Mouse (Mus musculus) limb, embryonic 14.5 days (tissue): ENCODE results near the gene Llcfc1. TPM values are rescaled to one million over a fixed set of nuclear protein-coding genes. Genes with fewer than 3 reads are reported as not detected.

Source experiments
- ATAC-seq: fragments of 200-750 bp; cut with Nextera tagmentation; 2 replicates; pipeline ENCODE4 v1.8.0; 2017; ENCODE audit warnings: low read depth, moderate number of reproducible peaks, moderate TSS enrichment; ENCODE audit not compliant: low FRiP score
- DNase-seq: peaks from one replicate; pipeline ENCODE4 v3.0.0-alpha.2; 2015; ENCODE audit warnings: low spot score
- H3K27ac ChIP-seq: fragments of 300-500 bp; sonication (generic); replicated peaks from 2 replicates; pipeline ENCODE4 v1.5.1; 2014; ENCODE audit warnings: low read depth, mild to moderate bottlenecking, low read length, moderate library complexity, mixed read lengths
- H3K27me3 ChIP-seq: fragments of 300-500 bp; sonication (generic); 2 replicates; pipeline ENCODE4 v1.6.1; 2014; ENCODE audit warnings: low read length, mixed read lengths; ENCODE audit not compliant: control insufficient read depth, insufficient read depth
- H3K36me3 ChIP-seq: fragments of 300-500 bp; sonication (generic); 2 replicates; pipeline ENCODE4 v1.6.1; 2014; ENCODE audit warnings: mild to moderate bottlenecking, low read length, moderate library complexity, mixed read lengths; ENCODE audit not compliant: control insufficient read depth, insufficient read depth
- H3K4me1 ChIP-seq: fragments of 300-500 bp; sonication (generic); 2 replicates; pipeline ENCODE4 v1.6.1; 2014; ENCODE audit warnings: antibody characterized with exemption, low read length, mixed read lengths; ENCODE audit not compliant: control insufficient read depth, insufficient read depth
- H3K4me2 ChIP-seq: fragments of 300-500 bp; sonication (generic); replicated peaks from 2 replicates; pipeline ENCODE4 v1.6.1; 2014; ENCODE audit warnings: low read depth, mild to moderate bottlenecking, low read length, moderate library complexity; ENCODE audit not compliant: severe bottlenecking
- H3K4me3 ChIP-seq: fragments of 300-500 bp; sonication (generic); replicated peaks from 2 replicates; pipeline ENCODE4 v1.5.1; 2014; ENCODE audit warnings: low read length
- H3K9ac ChIP-seq: fragments of 300-500 bp; sonication (generic); 2 replicates; pipeline ENCODE4 v1.6.1; 2014; ENCODE audit warnings: mild to moderate bottlenecking, low read depth, low read length, moderate library complexity; ENCODE audit not compliant: severe bottlenecking
- H3K9me3 ChIP-seq: fragments of 300-500 bp; sonication (generic); 2 replicates; pipeline ENCODE4 v1.6.1; 2016; ENCODE audit warnings: low read length; ENCODE audit not compliant: control insufficient read depth
- POLR2A ChIP-seq: fragments of 200-500 bp; IDR thresholded peaks from 2 replicates; pipeline ENCODE4 v1.8.0; 2012; ENCODE audit warnings: inconsistent platforms, mild to moderate bottlenecking, moderate library complexity, borderline replicate concordance; ENCODE audit not compliant: insufficient read depth, insufficient read length; ENCODE audit errors: extremely low read depth
- WGBS: fragments of 180-500 bp; shearing (Covaris S2); extraction: QIAGEN DNeasy Blood & Tissue Kit; methylation state at CpG from one replicate; pipeline ENCODE4 v1.1.7; 2014; 5-methylcytosine and 5-hydroxymethylcytosine counted together
- polyA plus RNA-seq, 2 experiments: library from polyadenylated mRNA; depleted of rRNA in 1 of 2; stranded (reverse) in 1 of 2; unstranded in 1 of 2; fragments of >200 nt; fragmentation: Nextera tagmentation in 1 of 2; extraction: Ambion mirVana in 1 of 2; gene quantifications; 2 replicates each; pipeline versions ENCODE4 v1.2.1 to v1.2.3; 2012 to 2014

Gene Llcfc1
- polyA plus RNA-seq, 2 experiments, result not detected

GRCm38 (mm10) chr6:41701245-41701644, 17.0 kb downstream of the Llcfc1 start:
- Histone ChIP-seq H3K4me2 (no peak overlapping the region), H3K4me1 (no peaks in the 10 kb centered on the region), H3K4me3 (no peak overlapping the region), H3K9me3 (no peaks in the 10 kb centered on the region), H3K27ac (no peak overlapping the region), H3K36me3 (no peaks in the 10 kb centered on the region), H3K9ac (no peak overlapping the region), H3K27me3 (no peaks in the 10 kb centered on the region)
- ATAC-seq (no peak), DNase-seq (no peak)
- WGBS, result 82% methylated on average over 1 of the region's 1 CpGs
- no peak for TF ChIP-seq POLR2A

- H3K36me3 ChIP-seq, result no peaks in the 10 kb centered on the region
- no peaks in the 10 kb centered on the region for H3K9me3 ChIP-seq
- 66% methylated on average over 2 of the region's 2 CpGs for WGBS
- TF ChIP-seq POLR2A, result no peak
- ATAC-seq (no peak), DNase-seq (no peak)
- H3K4me3 ChIP-seq, result no peak overlapping the region
- H3K4me1 ChIP-seq, result no peaks in the 10 kb centered on the region
- no peak overlapping the region for H3K9ac ChIP-seq
- no peak overlapping the region for H3K27ac ChIP-seq
- no peaks in the 10 kb centered on the region for H3K27me3 ChIP-seq
- H3K4me2 ChIP-seq, result no peak overlapping the region
Observed at GRCm38 (mm10) chr6:41702928-41703327, 18.7 kb downstream of the Llcfc1 start.

GRCm38 (mm10) chr6:41704123-41704522, 19.9 kb downstream of the Llcfc1 start, which contains the start of gene Kel:
TSS of gene Kel (minus strand) at chr6:41704339.
- 34% methylated on average over 1 of the region's 1 CpGs for WGBS
- H3K4me3 ChIP-seq, result no peak within 1 kb of the TSS
- H3K9me3 ChIP-seq, result no peaks in the 10 kb centered on the region
- no peak within 1 kb of the TSS for H3K4me2 ChIP-seq
- no peaks in the 10 kb centered on the region for H3K27me3 ChIP-seq
- TF ChIP-seq POLR2A, result no peak
- H3K9ac ChIP-seq, result no peak within 1 kb of the TSS
- ATAC-seq (no peak), DNase-seq (no peak)
- no peaks in the 10 kb centered on the region for H3K4me1 ChIP-seq
- H3K36me3 ChIP-seq, result no peaks in the 10 kb centered on the region
- H3K27ac ChIP-seq, result no peak within 1 kb of the TSS

GRCm38 (mm10) chr6:41706275-41706674, 22.0 kb downstream of the Llcfc1 start:
- Histone ChIP-seq H3K9me3 (no peaks in the 10 kb centered on the region), H3K36me3 (no peaks in the 10 kb centered on the region), H3K27me3 (no peaks in the 10 kb centered on the region), H3K4me1 (no peaks in the 10 kb centered on the region), H3K4me2 (no peak overlapping the region), H3K4me3 (no peak overlapping the region), H3K27ac (no peak overlapping the region), H3K9ac (no peak overlapping the region)
- ATAC-seq (no peak), DNase-seq (no peak)
- no peak for TF ChIP-seq POLR2A
- 89% methylated on average over 7 of the region's 7 CpGs for WGBS

GRCm38 (mm10) chr6:41710281-41710680, 26.1 kb downstream of the Llcfc1 start:
- no peak overlapping the region for H3K4me3 ChIP-seq
- 95% methylated on average over 1 of the region's 1 CpGs for WGBS
- no peak for ATAC-seq

GRCm38 (mm10) chr6:41721430-41721829, 37.2 kb downstream of the Llcfc1 start:
- Histone ChIP-seq H3K27me3 (no peaks in the 10 kb centered on the region), H3K4me3 (no peak overlapping the region), H3K27ac (no peak overlapping the region), H3K4me1 (no peaks in the 10 kb centered on the region), H3K9ac (no peak overlapping the region), H3K36me3 (no peaks in the 10 kb centered on the region), H3K4me2 (no peak overlapping the region), H3K9me3 (no peaks in the 10 kb centered on the region)
- DNase-seq (no peak), ATAC-seq (no peak)
- WGBS, result 82% methylated on average over 2 of the region's 2 CpGs
- no peak for TF ChIP-seq POLR2A

More at GRCm38 (mm10) chr6:41710281-41710680, 26.1 kb downstream of the Llcfc1 start:
- no peak overlapping the region for H3K9ac ChIP-seq
- no peak overlapping the region for H3K4me2 ChIP-seq
- no peak for TF ChIP-seq POLR2A
- H3K4me1 ChIP-seq, result no peaks in the 10 kb centered on the region
- no peaks in the 10 kb centered on the region for H3K9me3 ChIP-seq
- no peaks in the 10 kb centered on the region for H3K36me3 ChIP-seq
- H3K27me3 ChIP-seq, result no peaks in the 10 kb centered on the region
- DNase-seq, result no peak
- H3K27ac ChIP-seq, result no peak overlapping the region
